Mouse (Mus musculus) forebrain, embryonic 11.5 days (tissue): ENCODE measurements at regions not wholly inside any gene's neighbourhood (a gene's known extent, or its start where the extent isn't known, plus 50 kb on each side); places are given as distances from the start of the nearest gene placed in this dataset.

ENCODE experiments used
- ATAC-seq: fragments of 200-750 bp; cut with Nextera tagmentation; replicated peaks from 2 replicates; pipeline ENCODE4 v1.8.0; 2017; ENCODE audit warnings: moderate TSS enrichment; ENCODE audit not compliant: low FRiP score
- DNase-seq: peaks from one replicate; pipeline ENCODE4 v3.0.0-alpha.2; 2017; ENCODE audit warnings: low spot score
- H3K27ac ChIP-seq: fragments of 300-500 bp; sonication (generic); 2 replicates; pipeline ENCODE4 v1.5.1; 2014; ENCODE audit warnings: low read depth, low read length
- H3K27me3 ChIP-seq: fragments of 300-500 bp; sonication (generic); 2 replicates; pipeline ENCODE4 v1.6.1; 2014; ENCODE audit warnings: mild to moderate bottlenecking, low read length, mixed read lengths; ENCODE audit not compliant: control insufficient read depth, insufficient read depth
- H3K36me3 ChIP-seq: fragments of 300-500 bp; sonication (generic); 2 replicates; pipeline ENCODE4 v1.6.1; 2014; ENCODE audit warnings: mild to moderate bottlenecking, low read length, moderate library complexity, mixed read lengths; ENCODE audit not compliant: control insufficient read depth, insufficient read depth
- H3K4me1 ChIP-seq: fragments of 300-500 bp; sonication (generic); replicated peaks from 2 replicates; pipeline ENCODE4 v1.6.1; 2014; ENCODE audit warnings: low read length, mixed read lengths; ENCODE audit not compliant: control insufficient read depth, insufficient read depth
- H3K4me2 ChIP-seq: fragments of 300-500 bp; sonication (generic); 2 replicates; pipeline ENCODE4 v1.6.1; 2014; ENCODE audit warnings: low read depth, mild to moderate bottlenecking, low read length, moderate library complexity, mixed read lengths; ENCODE audit not compliant: severe bottlenecking
- H3K4me3 ChIP-seq: fragments of 300-500 bp; sonication (generic); 2 replicates; pipeline ENCODE4 v1.5.1; 2014; ENCODE audit warnings: low read depth, low read length
- H3K9ac ChIP-seq: fragments of 300-500 bp; sonication (generic); 2 replicates; pipeline ENCODE4 v1.6.1; 2014; ENCODE audit warnings: low read length
- H3K9me3 ChIP-seq: fragments of 300-500 bp; sonication (generic); 2 replicates; pipeline ENCODE4 v1.6.1; 2016; ENCODE audit warnings: low read length, mixed read lengths; ENCODE audit not compliant: control insufficient read depth
- WGBS: fragments of 180-500 bp; shearing (Covaris S2); extraction: QIAGEN DNeasy Blood & Tissue Kit; methylation state at CpG from one replicate; pipeline ENCODE4 v1.1.7; 2014; 5-methylcytosine and 5-hydroxymethylcytosine counted together

DNA sequence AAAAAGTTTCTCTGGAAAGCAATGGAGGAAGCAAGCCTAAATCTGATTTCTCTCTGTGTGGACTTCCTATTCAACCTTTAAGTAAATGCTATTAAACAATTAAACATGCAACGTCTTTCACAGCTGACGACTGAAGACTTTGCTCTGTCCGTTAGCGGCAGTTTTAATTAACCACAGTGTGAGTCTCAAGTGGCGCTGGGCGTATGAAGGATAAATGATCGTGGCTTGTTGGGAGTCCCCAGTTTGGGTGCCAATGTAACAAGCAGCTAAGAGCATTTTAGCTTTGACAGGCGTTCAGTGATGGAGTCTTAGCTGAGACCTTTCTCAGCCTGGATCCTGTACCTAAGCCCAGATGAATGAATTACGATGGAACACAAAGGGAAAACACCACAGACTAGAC is 52.7 kb upstream of the Olig2 start:
- Histone ChIP-seq H3K4me2 (no peak overlapping the region; the same call in 1 of the 2 replicates), H3K27me3 (peaks cover 25% of the 10 kb centered on the region), H3K9ac (no peak overlapping the region), H3K4me1 (peaks cover 39% of the 10 kb centered on the region), H3K36me3 (no peaks in the 10 kb centered on the region), H3K9me3 (no peaks in the 10 kb centered on the region), H3K4me3 (no peak overlapping the region), H3K27ac (peak overlapping the region; percentile 44)
- DNase-seq = peak; percentile 50
- 16% methylated on average over 9 of the region's 9 CpGs for WGBS
- no peak for ATAC-seq

- H3K4me1 ChIP-seq = peaks cover 39% of the 10 kb centered on the region
Observed at GRCm38 (mm10) chr16:91173241-91173640, 52.0 kb upstream of the Olig2 start.

DNA sequence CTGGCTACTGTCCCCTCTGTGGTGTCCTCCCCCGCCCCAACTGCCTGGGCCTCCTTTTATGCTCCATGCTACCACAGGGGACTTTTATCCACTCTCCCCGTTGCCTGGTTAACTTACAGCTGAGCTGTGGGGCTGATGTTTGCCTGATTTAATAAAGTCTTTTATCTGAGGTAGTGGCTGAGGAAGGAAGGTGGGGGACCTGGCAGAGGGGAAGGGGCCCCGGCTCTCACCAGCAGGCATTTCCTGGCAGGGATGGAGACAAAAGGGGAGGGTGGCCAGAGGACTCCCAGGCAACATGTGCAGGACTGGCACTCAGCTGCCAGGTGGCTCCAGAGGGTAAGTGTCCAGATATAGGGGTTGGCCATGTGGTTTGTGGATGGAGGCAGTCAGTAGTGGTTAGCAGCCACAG is 51.4 kb upstream of the Olig2 start:
- no peak overlapping the region for H3K4me3 ChIP-seq
- peak overlapping the region; percentile 28 for H3K4me2 ChIP-seq
- peaks cover 38% of the 10 kb centered on the region for H3K4me1 ChIP-seq
- H3K9me3 ChIP-seq = no peaks in the 10 kb centered on the region
- no peak overlapping the region for H3K9ac ChIP-seq
- DNase-seq = peak; percentile 68
- H3K27ac ChIP-seq = peak overlapping the region; percentile 44
- no peaks in the 10 kb centered on the region for H3K36me3 ChIP-seq
- WGBS = 3% methylated on average over 3 of the region's 3 CpGs
- peaks cover 31% of the 10 kb centered on the region for H3K27me3 ChIP-seq
- ATAC-seq = peak; percentile 45

More at GRCm38 (mm10) chr16:91173241-91173640, 52.0 kb upstream of the Olig2 start:
- Histone ChIP-seq H3K4me3 (no peak overlapping the region), H3K27ac (peak overlapping the region; percentile 44), H3K9ac (peak overlapping the region; percentile 17; the same call in 1 of the 2 replicates), H3K27me3 (peaks cover 26% of the 10 kb centered on the region), H3K36me3 (no peaks in the 10 kb centered on the region), H3K4me2 (peak overlapping the region; percentile 28; the same call in 1 of the 2 replicates), H3K9me3 (no peaks in the 10 kb centered on the region)
- ATAC-seq = peak; percentile 32
- WGBS = 12% methylated on average over 15 of the region's 15 CpGs
- DNase-seq = peak; percentile 80

DNA sequence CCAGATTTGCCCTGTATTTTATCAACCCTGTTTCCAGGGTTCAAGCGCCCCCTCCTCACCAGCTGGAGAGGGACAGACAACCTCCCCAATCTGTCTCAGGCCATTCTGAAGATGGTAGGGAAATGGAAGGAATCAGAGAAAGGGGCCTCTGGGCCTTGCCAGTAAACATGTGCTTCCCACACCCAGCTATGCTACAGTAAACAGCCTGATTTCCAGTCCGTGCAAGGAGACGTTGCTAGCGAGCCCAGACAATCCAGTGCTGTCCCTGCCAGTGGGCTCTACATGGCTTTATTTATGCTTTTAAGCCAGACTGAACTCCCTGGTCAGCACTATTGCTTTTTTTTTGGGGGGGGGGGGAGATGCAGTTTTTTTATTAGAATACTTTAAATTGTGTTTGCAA is 50.9 kb upstream of the Olig2 start:
- Histone ChIP-seq H3K4me2 (peak overlapping the region; percentile 28), H3K9ac (no peak overlapping the region; the same call in 1 of the 2 replicates), H3K27ac (peak overlapping the region; percentile 44), H3K36me3 (no peaks in the 10 kb centered on the region), H3K9me3 (no peaks in the 10 kb centered on the region), H3K4me3 (no peak overlapping the region), H3K4me1 (peaks cover 38% of the 10 kb centered on the region), H3K27me3 (peaks cover 33% of the 10 kb centered on the region)
- DNase-seq (peak; percentile 43), ATAC-seq (no peak)
- 44% methylated on average over 4 of the region's 4 CpGs for WGBS
